8 mouse cellular contexts compared by ENCODE assay signal in the genomic region with DNA sequence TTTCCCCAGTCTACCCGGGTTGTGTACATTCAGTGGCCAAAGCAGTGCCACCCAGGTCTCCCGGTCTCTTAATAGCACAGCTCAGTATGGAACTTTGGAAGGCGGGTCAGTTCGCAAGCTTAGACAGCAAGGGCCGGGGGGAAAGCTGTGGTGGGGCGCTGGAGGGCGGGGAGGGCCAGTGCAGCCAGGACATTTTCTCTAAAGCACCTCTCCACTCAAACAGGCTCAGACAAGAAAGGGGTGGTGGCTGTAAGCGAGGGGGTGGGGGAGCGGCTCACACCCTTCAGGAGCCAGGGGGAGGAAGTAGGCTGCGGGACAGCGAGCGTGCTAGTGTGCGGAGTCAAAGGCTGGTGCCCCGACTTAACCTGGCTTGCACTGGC. TPM values are rescaled to one million over a fixed set of nuclear protein-coding genes. Genes with fewer than 3 reads are reported as not detected.
A peak's percentile ranks its signal among the peaks of the same experiment; 100 is the strongest.
DNase-seq lines count a peak whose midpoint lies in the region; ATAC-seq and TF ChIP-seq lines count a peak whose summit lies in the region.

No protein-coding gene starts in this region.

- peak overlapping the region; percentile 93 for H3K4me3 ChIP-seq in heart, adult 2 months
- H3K4me3 ChIP-seq in ES-Bruce4 (ENCODE audit: low read depth, low read length): peak overlapping the region; percentile 68
- H3K4me3 ChIP-seq in forebrain, embryonic 15.5 days: peak overlapping the region; percentile 77
- H3K4me3 ChIP-seq in liver, embryonic 11.5 days (ENCODE audit: low read depth, low read length): peak overlapping the region; percentile 86
- H3K4me3 ChIP-seq in neural tube, embryonic 12.5 days: peak overlapping the region; percentile 71

- TF ChIP-seq CTCF in heart, adult 2 months (IDR thresholded peaks at IDR 0.05): no peak
- TF ChIP-seq CTCF in ES-Bruce4 (IDR thresholded peaks at IDR 0.05; ENCODE audit: low read depth, low read length): no peak

- H3K9me3 ChIP-seq in ES-Bruce4 (replicated peaks; ENCODE audit: control insufficient read depth, insufficient read depth, low read length, poor library complexity, severe bottlenecking): no peaks in the 10 kb centered on the region
- H3K9me3 ChIP-seq in forebrain, embryonic 15.5 days: no peaks in the 10 kb centered on the region
- H3K9me3 ChIP-seq in liver, embryonic 11.5 days (ENCODE audit: control insufficient read depth, low read length): no peaks in the 10 kb centered on the region
- H3K9me3 ChIP-seq in neural tube, embryonic 12.5 days: no peaks in the 10 kb centered on the region

- WGBS in heart, adult 2 months: 4% methylated on average over 14 of the region's 14 CpGs
- WGBS in forebrain, embryonic 15.5 days: 3% methylated on average over 14 of the region's 14 CpGs
- WGBS in liver, embryonic 11.5 days: 2% methylated on average over 14 of the region's 14 CpGs
- 5% methylated on average over 14 of the region's 14 CpGs for WGBS in neural tube, embryonic 12.5 days

- DNase-seq in heart, adult 2 months: no peak
- DNase-seq in heart, adult 8-10 months (ENCODE audit: low spot score): no peak
- no peak for DNase-seq in liver, embryonic 11.5 days (ENCODE audit: low spot score)
- no peak for DNase-seq in frontal cortex, postnatal 10 days (ENCODE audit: low spot score in 2 of 2)
- no peak for DNase-seq in embryo, embryonic 10.5 days (ENCODE audit: low spot score)

- H3K4me1 ChIP-seq in heart, adult 2 months (ENCODE audit: control insufficient read depth, insufficient read depth, low read length): no peaks in the 10 kb centered on the region; the same call in 1 of the 2 replicates
- H3K4me1 ChIP-seq in ES-Bruce4 (ENCODE audit: control insufficient read depth, insufficient read depth, low read length): peaks cover 5% of the 10 kb centered on the region
- H3K4me1 ChIP-seq in forebrain, embryonic 15.5 days: peaks cover 25% of the 10 kb centered on the region
- peaks cover 41% of the 10 kb centered on the region for H3K4me1 ChIP-seq in liver, embryonic 11.5 days (replicated peaks; ENCODE audit: control insufficient read depth, insufficient read depth, low read length)
- peaks cover 21% of the 10 kb centered on the region for H3K4me1 ChIP-seq in neural tube, embryonic 12.5 days

- ATAC-seq in forebrain, embryonic 15.5 days (replicated peaks): peak; percentile 29; the same call in 1 of the 2 replicates
- peak; percentile 55 for ATAC-seq in liver, embryonic 11.5 days (replicated peaks; ENCODE audit: low FRiP score)
- ATAC-seq in neural tube, embryonic 12.5 days (ENCODE audit: low FRiP score, low read depth): peak; percentile 55

- H3K9ac ChIP-seq in heart, adult 2 months (ENCODE audit: low read depth, low read length): peak overlapping the region; percentile 66
- H3K9ac ChIP-seq in ES-Bruce4 (ENCODE audit: low read depth, poor library complexity, severe bottlenecking): peak overlapping the region; percentile 74
- H3K9ac ChIP-seq in forebrain, embryonic 15.5 days (replicated peaks): peak overlapping the region; percentile 78
- H3K9ac ChIP-seq in liver, embryonic 11.5 days (ENCODE audit: low read depth, low read length): peak overlapping the region; percentile 92
- H3K9ac ChIP-seq in neural tube, embryonic 12.5 days: peak overlapping the region; percentile 76

- no peaks in the 10 kb centered on the region for H3K27me3 ChIP-seq in heart, adult 2 months (ENCODE audit: control insufficient read depth, insufficient read depth, low read length)
- H3K27me3 ChIP-seq in ES-Bruce4 (ENCODE audit: control insufficient read depth, insufficient read depth, low read length, poor library complexity, severe bottlenecking): no peaks in the 10 kb centered on the region
- H3K27me3 ChIP-seq in forebrain, embryonic 15.5 days: no peaks in the 10 kb centered on the region
- no peaks in the 10 kb centered on the region for H3K27me3 ChIP-seq in liver, embryonic 11.5 days (replicated peaks; ENCODE audit: control insufficient read depth, insufficient read depth, low read length)
- no peaks in the 10 kb centered on the region for H3K27me3 ChIP-seq in neural tube, embryonic 12.5 days (replicated peaks)

- TF ChIP-seq POLR2A in heart, adult 2 months (IDR thresholded peaks at IDR 0.05; ENCODE audit: insufficient read depth, low read depth, low read length): no peak
- TF ChIP-seq POLR2A in ES-Bruce4 (IDR thresholded peaks at IDR 0.05; ENCODE audit: insufficient read depth, low read length): no peak

- H3K36me3 ChIP-seq in heart, adult 2 months (ENCODE audit: control insufficient read depth, insufficient read depth, low read length): no peaks in the 10 kb centered on the region
- peaks cover 13% of the 10 kb centered on the region for H3K36me3 ChIP-seq in ES-Bruce4 (ENCODE audit: control insufficient read depth, insufficient read depth, low read length, poor library complexity, severe bottlenecking)
- no peaks in the 10 kb centered on the region for H3K36me3 ChIP-seq in forebrain, embryonic 15.5 days
- H3K36me3 ChIP-seq in liver, embryonic 11.5 days (ENCODE audit: control insufficient read depth, insufficient read depth, low read length): peaks cover 6% of the 10 kb centered on the region; the same call in 1 of the 2 replicates
- peaks cover 15% of the 10 kb centered on the region for H3K36me3 ChIP-seq in neural tube, embryonic 12.5 days

- H3K27ac ChIP-seq in heart, adult 2 months: peak overlapping the region; percentile 93
- peak overlapping the region; percentile 60; the same call in 1 of the 2 replicates for H3K27ac ChIP-seq in ES-Bruce4 (ENCODE audit: insufficient read depth, low read length)
- peak overlapping the region; percentile 78 for H3K27ac ChIP-seq in forebrain, embryonic 15.5 days (replicated peaks)
- peak overlapping the region; percentile 80 for H3K27ac ChIP-seq in liver, embryonic 11.5 days (ENCODE audit: low read depth, low read length)
- peak overlapping the region; percentile 27; the same call in 1 of the 2 replicates for H3K27ac ChIP-seq in neural tube, embryonic 12.5 days

- intact Hi-C loops in heart, adult 2 months (cut with DNase I): loop anchor here (2.0 kb wide), 1 partner anchor 32 kb away; no protein-coding TSS in a partner anchor

- no peak for TF ChIP-seq EP300 in heart, adult 2 months (IDR thresholded peaks at IDR 0.05; ENCODE audit: insufficient read depth, low read depth, low read length)
- TF ChIP-seq EP300 in ES-Bruce4 (IDR thresholded peaks at IDR 0.05; ENCODE audit: insufficient read depth, low read depth, low read length): no peak

- H3K79me2 ChIP-seq in heart, adult 2 months (replicated peaks; ENCODE audit: control insufficient read depth, insufficient read depth, low read length): no peaks in the 10 kb centered on the region

- peak overlapping the region; percentile 90 for H3K4me2 ChIP-seq in forebrain, embryonic 15.5 days (replicated peaks)
- H3K4me2 ChIP-seq in liver, embryonic 11.5 days: peak overlapping the region; percentile 96
- H3K4me2 ChIP-seq in neural tube, embryonic 12.5 days (replicated peaks): peak overlapping the region; percentile 71

RNA-seq across cellular contexts. Expression of a gene that starts 0.4 kb away (rescaled TPM):
- 10 to 100 TPM; 34.3 to 45.7 TPM for total RNA-seq in heart, adult 2 months (2021)
- 98.9 and 139 TPM in 2 replicates for polyA plus RNA-seq in heart, adult 2 months (2012; rRNA removed)
- 10 to 100 TPM; 31.3 to 41.3 (median 35.0) TPM for total RNA-seq in heart, adult 8-10 months (2022)
- polyA plus RNA-seq in ES-Bruce4 (2011; ENCODE audit: insufficient read depth, insufficient read length, low read depth, missing spikeins): 105 and 106 TPM in 2 replicates
- polyA plus RNA-seq in forebrain, embryonic 15.5 days (2015; fragmentation: Nextera tagmentation; extraction: Ambion mirVana): 326 and 335 TPM in 2 replicates
- 257 and 281 TPM in 2 replicates for polyA plus RNA-seq in liver, embryonic 11.5 days (2014; fragmentation: Nextera tagmentation; extraction: Ambion mirVana)
- 312 and 336 TPM in 2 replicates for polyA plus RNA-seq in neural tube, embryonic 12.5 days (2016; fragmentation: Nextera tagmentation; extraction: Ambion mirVana)

RNA-seq across cellular contexts. Expression of a gene that starts 26.6 kb away (rescaled TPM):
- 1 to 10 TPM; 1.6 to 2.1 TPM for total RNA-seq in heart, adult 2 months (2021)
- polyA plus RNA-seq in heart, adult 2 months (2012; rRNA removed): 3.3 and 6.9 TPM in 2 replicates
- total RNA-seq in heart, adult 8-10 months (2022): 1 to 10 TPM; 1.5 to 3.5 (median 2.5) TPM
- polyA plus RNA-seq in ES-Bruce4 (2011; ENCODE audit: insufficient read depth, insufficient read length, low read depth, missing spikeins): 10.4 and 11.6 TPM in 2 replicates
- polyA plus RNA-seq in forebrain, embryonic 15.5 days (2015; fragmentation: Nextera tagmentation; extraction: Ambion mirVana): 12.8 and 15.7 TPM in 2 replicates
- polyA plus RNA-seq in liver, embryonic 11.5 days (2014; fragmentation: Nextera tagmentation; extraction: Ambion mirVana): 5.6 and 7.0 TPM in 2 replicates
- 7.3 and 8.0 TPM in 2 replicates for polyA plus RNA-seq in neural tube, embryonic 12.5 days (2016; fragmentation: Nextera tagmentation; extraction: Ambion mirVana)

RNA-seq across cellular contexts. Expression of a gene that starts 34.1 kb away (rescaled TPM):
- 1 to 10 TPM; 4.1 to 5.8 TPM for total RNA-seq in heart, adult 2 months (2021)
- polyA plus RNA-seq in heart, adult 2 months (2012; rRNA removed): 9.0 and 19.2 TPM in 2 replicates
- 1 to 10 TPM; 1.6 to 4.8 (median 2.7) TPM for total RNA-seq in heart, adult 8-10 months (2022)
- not detected in 2 replicates for polyA plus RNA-seq in ES-Bruce4 (2011; ENCODE audit: insufficient read depth, insufficient read length, low read depth, missing spikeins)
- polyA plus RNA-seq in forebrain, embryonic 15.5 days (2015; fragmentation: Nextera tagmentation; extraction: Ambion mirVana): 1.5 and 1.9 TPM in 2 replicates
- 16.4 TPM in 2 replicates for polyA plus RNA-seq in liver, embryonic 11.5 days (2014; fragmentation: Nextera tagmentation; extraction: Ambion mirVana)
- polyA plus RNA-seq in neural tube, embryonic 12.5 days (2016; fragmentation: Nextera tagmentation; extraction: Ambion mirVana): 5.7 and 7.2 TPM in 2 replicates

RNA-seq across cellular contexts. Expression of a gene that starts 57.9 kb away (rescaled TPM):
- total RNA-seq in heart, adult 2 months (2021): 10 to 100 TPM; 54.4 to 63.2 TPM
- polyA plus RNA-seq in heart, adult 2 months (2012; rRNA removed): 52.2 and 73.7 TPM in 2 replicates
- total RNA-seq in heart, adult 8-10 months (2022): 10 to 100 TPM; 58.4 to 62.7 (median 60.5) TPM
- polyA plus RNA-seq in ES-Bruce4 (2011; ENCODE audit: insufficient read depth, insufficient read length, low read depth, missing spikeins): 66.3 and 69.0 TPM in 2 replicates
- polyA plus RNA-seq in forebrain, embryonic 15.5 days (2015; fragmentation: Nextera tagmentation; extraction: Ambion mirVana): 19.9 and 20.5 TPM in 2 replicates
- 42.9 and 44.2 TPM in 2 replicates for polyA plus RNA-seq in liver, embryonic 11.5 days (2014; fragmentation: Nextera tagmentation; extraction: Ambion mirVana)
- 26.3 and 30.3 TPM in 2 replicates for polyA plus RNA-seq in neural tube, embryonic 12.5 days (2016; fragmentation: Nextera tagmentation; extraction: Ambion mirVana)

Comparison
In these comparisons a context has a peak if more than half of its experiments do, and no peak if none do; other contexts are left out.
1. H3K27ac ChIP-seq: peak in every context shown above with its lines; median percentile 93 in heart, adult 2 months; 80 in liver, embryonic 11.5 days; 78 in forebrain, embryonic 15.5 days; 60 in ES-Bruce4; 27 in neural tube, embryonic 12.5 days.